Mouse (Mus musculus): ENCODE results near the gene Spata31d1a. TPM values are rescaled to one million over a fixed set of nuclear protein-coding genes. Genes with fewer than 3 reads are reported as not detected.

The Spata31d1a gene
- total and polyA plus RNA-seq, 2 experiments from 2014 or later: 0.21 TPM; not detected in 1

DNA sequence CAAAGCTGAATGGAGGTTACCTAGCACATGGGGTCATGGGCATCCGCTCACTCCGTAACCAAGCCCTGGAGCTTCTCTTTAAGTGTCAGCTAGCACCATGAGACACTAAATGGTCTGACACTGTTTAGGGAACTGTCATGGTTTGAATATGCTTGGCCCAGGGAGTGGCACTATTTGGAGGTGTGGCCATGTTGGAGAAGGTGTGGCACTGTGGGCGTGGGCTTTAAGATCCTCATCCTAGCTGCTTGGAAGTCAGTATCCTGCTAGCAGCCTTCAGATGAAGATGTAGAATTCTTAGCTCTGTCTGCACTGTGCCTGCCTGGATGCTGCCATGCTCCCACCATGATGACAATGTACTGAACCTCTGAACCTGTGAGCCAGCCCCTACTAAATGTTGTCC is 49.8 kb downstream of the Spata31d1a start:
- DNase-seq (no peak), ATAC-seq (no peak)
- Histone ChIP-seq H3K27ac (ENCODE audit: low read depth, low read length) (no peak overlapping the region), H3K9ac (no peak overlapping the region), H3K9me3 (ENCODE audit: low read length) (no peaks in the 10 kb centered on the region), H3K4me2 (ENCODE audit: low read depth) (no peak overlapping the region), H3K4me3 (ENCODE audit: low read depth, low read length) (no peak overlapping the region), H3K4me1 (ENCODE audit: insufficient read depth) (no peaks in the 10 kb centered on the region), H3K36me3 (ENCODE audit: insufficient read depth) (peaks cover 20% of the 10 kb centered on the region), H3K27me3 (ENCODE audit: insufficient read depth, low read length) (no peaks in the 10 kb centered on the region)
- TF ChIP-seq CTCF (IDR thresholded peaks at IDR 0.05; ENCODE audit: low read depth): no peak
- 99% methylated on average over 3 of the region's 3 CpGs for WGBS

DNA sequence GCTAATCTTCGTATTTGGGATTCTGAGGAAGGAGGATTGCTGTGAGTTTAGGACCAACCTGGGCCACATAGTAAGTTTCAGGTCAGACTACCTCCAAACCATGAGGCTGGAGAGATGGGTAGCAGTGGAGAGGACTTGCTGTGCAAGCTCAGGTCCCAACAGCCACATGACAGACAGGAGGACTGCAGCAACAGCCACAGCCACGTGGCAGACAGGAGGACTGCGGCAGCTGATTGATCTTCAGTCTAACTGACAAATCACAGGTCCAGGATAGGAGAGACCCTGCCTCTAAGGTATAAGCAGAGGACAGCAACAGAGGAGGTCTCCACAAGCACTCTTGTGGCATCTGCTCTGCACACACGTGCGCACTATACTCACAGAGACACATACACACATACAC is 52.3 kb downstream of the Spata31d1a start:
- H3K9me3 ChIP-seq (ENCODE audit: low read length): no peaks in the 10 kb centered on the region
- peaks cover 4% of the 10 kb centered on the region; the same call in 1 of the 2 replicates for H3K36me3 ChIP-seq (ENCODE audit: insufficient read depth)
- no peak for TF ChIP-seq CTCF (IDR thresholded peaks at IDR 0.05; ENCODE audit: low read depth)
- DNase-seq: no peak
- H3K27ac ChIP-seq (ENCODE audit: low read depth, low read length): no peak overlapping the region
- H3K4me1 ChIP-seq (ENCODE audit: insufficient read depth): peaks cover 4% of the 10 kb centered on the region; the same call in 1 of the 2 replicates
- no peak overlapping the region for H3K4me2 ChIP-seq (ENCODE audit: low read depth)
- ATAC-seq: no peak
- no peak overlapping the region for H3K4me3 ChIP-seq (ENCODE audit: low read depth, low read length)
- 79% methylated on average over 5 of the region's 5 CpGs for WGBS
- H3K9ac ChIP-seq: no peak overlapping the region
- no peaks in the 10 kb centered on the region for H3K27me3 ChIP-seq (ENCODE audit: insufficient read depth, low read length)

DNA sequence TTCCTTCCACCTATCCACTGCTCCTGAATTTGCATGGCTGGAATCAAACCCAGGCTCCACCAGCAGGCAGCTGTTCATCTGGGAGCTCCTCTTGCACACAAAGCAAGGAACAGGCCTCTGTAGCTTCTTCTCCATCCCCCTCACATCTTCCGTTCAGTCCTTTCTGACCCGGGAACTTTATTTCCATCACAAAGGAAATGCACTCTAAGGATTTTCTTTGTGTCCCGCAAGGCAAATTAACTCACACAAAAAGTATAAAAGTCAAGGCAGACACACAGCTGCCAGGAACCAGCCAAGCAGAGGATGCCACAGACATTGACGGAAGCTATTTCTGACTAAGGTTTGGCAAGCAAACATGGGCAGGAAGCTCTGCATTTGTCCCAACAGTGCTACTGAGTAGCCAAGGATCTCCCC is 53.1 kb downstream of the Spata31d1a start:
- DNase-seq: peak; percentile 40
- Histone ChIP-seq H3K4me3 (ENCODE audit: low read depth, low read length) (no peak overlapping the region), H3K9me3 (ENCODE audit: low read length) (no peaks in the 10 kb centered on the region), H3K9ac (0 out of 2 replicates have a peak overlapping the region, but pooled peaks have one; percentile 6), H3K36me3 (ENCODE audit: insufficient read depth) (peaks cover 3% of the 10 kb centered on the region; the same call in 1 of the 2 replicates), H3K4me1 (ENCODE audit: insufficient read depth) (peaks cover 10% of the 10 kb centered on the region; the same call in 1 of the 2 replicates), H3K4me2 (ENCODE audit: low read depth) (no peak overlapping the region), H3K27me3 (ENCODE audit: insufficient read depth, low read length) (no peaks in the 10 kb centered on the region), H3K27ac (ENCODE audit: low read depth, low read length) (peak overlapping the region; percentile 64)
- no peak for TF ChIP-seq CTCF (IDR thresholded peaks at IDR 0.05; ENCODE audit: low read depth)
- WGBS: 10% methylated on average over 4 of the region's 4 CpGs
- peak; percentile 60 for ATAC-seq

DNA sequence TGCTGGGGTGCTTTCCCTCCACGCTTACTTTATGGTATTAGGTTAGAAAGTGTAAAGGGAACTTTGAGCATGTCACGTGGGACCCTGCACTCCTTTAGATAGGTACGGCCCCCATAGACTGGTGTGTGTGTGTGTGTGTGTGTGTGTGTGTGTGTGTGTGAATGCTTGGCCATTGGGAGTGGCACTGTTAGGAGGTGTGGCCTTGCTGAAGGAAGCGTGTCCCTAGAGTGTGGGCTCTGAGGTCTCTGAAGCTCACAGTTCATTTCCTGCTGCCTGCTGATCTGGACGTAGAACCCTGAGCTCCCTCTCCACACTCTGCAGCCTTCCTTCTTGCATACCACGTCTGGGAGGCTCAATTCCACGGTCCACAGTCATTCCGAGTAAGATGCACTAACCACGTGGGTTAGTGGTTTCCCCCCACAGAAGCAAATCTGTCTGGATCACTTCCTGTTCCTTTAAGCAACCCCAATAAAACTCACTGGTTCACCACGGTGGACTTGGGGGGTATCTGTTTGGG is 53.8 kb downstream of the Spata31d1a start:
- Histone ChIP-seq H3K4me3 (ENCODE audit: low read depth, low read length) (no peak overlapping the region), H3K4me1 (ENCODE audit: insufficient read depth) (peaks cover 10% of the 10 kb centered on the region; the same call in 1 of the 2 replicates), H3K27ac (ENCODE audit: low read depth, low read length) (peak overlapping the region; percentile 64), H3K27me3 (ENCODE audit: insufficient read depth, low read length) (no peaks in the 10 kb centered on the region), H3K9ac (0 out of 2 replicates have a peak overlapping the region, but pooled peaks have one; percentile 6), H3K36me3 (ENCODE audit: insufficient read depth) (no peaks in the 10 kb centered on the region), H3K4me2 (ENCODE audit: low read depth) (no peak overlapping the region), H3K9me3 (ENCODE audit: low read length) (no peaks in the 10 kb centered on the region)
- no peak for ATAC-seq
- TF ChIP-seq CTCF (IDR thresholded peaks at IDR 0.05; ENCODE audit: low read depth): no peak
- no peak for DNase-seq
- 71% methylated on average over 10 of the region's 10 CpGs for WGBS

DNA sequence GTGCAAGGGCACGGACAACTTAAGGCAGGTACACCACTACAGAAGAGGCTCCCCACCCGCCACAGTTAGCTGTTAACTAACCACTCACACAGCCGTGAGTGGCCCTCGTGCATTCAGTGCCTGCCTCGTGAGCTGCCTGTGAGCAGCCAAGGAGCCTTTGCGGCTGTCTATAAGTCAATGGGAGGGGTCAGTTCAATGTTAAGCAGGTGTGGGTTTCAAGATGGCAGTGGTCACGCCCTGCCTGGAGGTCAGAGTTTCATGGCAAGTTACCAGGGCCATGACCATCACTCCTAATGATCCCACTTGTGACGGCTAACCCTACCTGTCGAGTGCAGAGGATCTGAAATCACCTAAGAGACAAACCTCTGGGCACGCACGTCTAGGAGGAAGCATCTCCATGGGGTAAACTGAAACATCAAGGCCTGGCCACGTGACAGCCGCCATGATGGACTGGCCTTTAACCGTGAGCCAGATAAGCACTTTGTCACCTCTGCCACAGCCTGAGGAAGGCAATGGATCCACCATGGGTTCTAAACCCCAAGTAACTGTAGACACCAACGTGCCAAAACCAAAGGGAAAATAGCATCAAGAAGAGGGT is 54.3 kb downstream of the Spata31d1a start:
- no peak overlapping the region for H3K4me2 ChIP-seq (ENCODE audit: low read depth)
- H3K27ac ChIP-seq (ENCODE audit: low read depth, low read length): no peak overlapping the region
- DNase-seq: no peak
- peaks cover 10% of the 10 kb centered on the region; the same call in 1 of the 2 replicates for H3K4me1 ChIP-seq (ENCODE audit: insufficient read depth)
- no peak overlapping the region for H3K9ac ChIP-seq
- no peaks in the 10 kb centered on the region for H3K27me3 ChIP-seq (ENCODE audit: insufficient read depth, low read length)
- 92% methylated on average over 15 of the region's 15 CpGs for WGBS
- no peaks in the 10 kb centered on the region for H3K36me3 ChIP-seq (ENCODE audit: insufficient read depth)
- H3K9me3 ChIP-seq (ENCODE audit: low read length): no peaks in the 10 kb centered on the region
- H3K4me3 ChIP-seq (ENCODE audit: low read depth, low read length): no peak overlapping the region
- no peak for TF ChIP-seq CTCF (IDR thresholded peaks at IDR 0.05; ENCODE audit: low read depth)
- ATAC-seq: no peak

DNA sequence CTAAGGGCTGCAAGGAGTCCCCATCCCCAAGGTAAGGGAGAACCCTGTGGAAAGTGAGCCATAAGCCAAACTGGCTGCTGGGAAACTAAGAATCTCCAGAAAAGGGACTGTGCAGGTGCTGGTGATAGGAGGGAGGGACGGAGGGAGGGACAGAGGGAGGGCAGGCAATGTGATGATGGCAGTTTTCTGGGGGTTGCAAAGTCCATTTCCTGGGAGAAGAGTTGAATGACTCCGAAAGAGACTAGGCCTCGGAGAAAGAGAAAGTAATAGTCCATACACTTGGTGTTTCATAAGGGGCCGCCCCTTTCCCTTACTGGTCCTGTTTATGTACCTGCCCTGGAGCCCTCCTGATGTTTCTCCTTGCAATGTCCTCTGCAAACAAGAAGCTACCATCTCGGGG is 55.7 kb downstream of the Spata31d1a start:
- Histone ChIP-seq H3K27ac (ENCODE audit: low read depth, low read length) (no peak overlapping the region), H3K9ac (no peak overlapping the region), H3K4me2 (ENCODE audit: low read depth) (no peak overlapping the region), H3K27me3 (ENCODE audit: insufficient read depth, low read length) (no peaks in the 10 kb centered on the region), H3K36me3 (ENCODE audit: insufficient read depth) (0 out of 2 replicates have a peak, but pooled peaks cover 2% of the 10 kb centered on the region), H3K4me3 (ENCODE audit: low read depth, low read length) (no peak overlapping the region), H3K4me1 (ENCODE audit: insufficient read depth) (peaks cover 10% of the 10 kb centered on the region; the same call in 1 of the 2 replicates), H3K9me3 (ENCODE audit: low read length) (no peaks in the 10 kb centered on the region)
- DNase-seq: no peak
- no peak for ATAC-seq
- 91% methylated on average over 5 of the region's 5 CpGs for WGBS
- TF ChIP-seq CTCF (IDR thresholded peaks at IDR 0.05; ENCODE audit: low read depth): no peak

DNA sequence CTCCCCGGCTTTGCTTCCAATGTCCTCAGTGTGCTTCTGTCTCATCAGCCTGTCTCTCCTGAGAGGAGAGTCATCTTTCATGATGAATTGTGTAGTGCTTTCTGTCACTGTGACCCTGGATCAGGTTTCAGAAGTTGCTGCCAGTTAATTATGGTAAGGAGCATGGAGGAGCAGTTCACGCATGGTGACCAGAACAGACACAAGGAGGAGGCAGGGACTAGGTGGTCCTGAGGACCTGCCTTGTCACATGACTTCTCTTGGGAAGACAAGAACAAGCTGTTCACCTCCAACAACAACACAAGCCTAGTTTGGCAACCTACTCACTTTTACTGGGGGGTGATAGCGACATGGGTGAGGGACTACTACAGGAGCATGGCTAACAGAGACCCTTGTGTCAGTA is 57.0 kb downstream of the Spata31d1a start:
- H3K27ac ChIP-seq (ENCODE audit: low read depth, low read length): peak overlapping the region; percentile 76; the same call in 1 of the 2 replicates
- no peak for DNase-seq
- peak; percentile 1; the same call in 1 of the 2 replicates for ATAC-seq
- H3K27me3 ChIP-seq (ENCODE audit: insufficient read depth, low read length): no peaks in the 10 kb centered on the region
- TF ChIP-seq CTCF (IDR thresholded peaks at IDR 0.05; ENCODE audit: low read depth): no peak
- no peak overlapping the region for H3K4me2 ChIP-seq (ENCODE audit: low read depth)
- H3K4me3 ChIP-seq (ENCODE audit: low read depth, low read length): no peak overlapping the region
- 70% methylated on average over 3 of the region's 3 CpGs for WGBS
- no peak overlapping the region for H3K9ac ChIP-seq
- H3K9me3 ChIP-seq (ENCODE audit: low read length): no peaks in the 10 kb centered on the region
- 0 out of 2 replicates have a peak, but pooled peaks cover 12% of the 10 kb centered on the region for H3K36me3 ChIP-seq (ENCODE audit: insufficient read depth)
- H3K4me1 ChIP-seq (ENCODE audit: insufficient read depth): peaks cover 10% of the 10 kb centered on the region; the same call in 1 of the 2 replicates
